ENCODE assay signal across 28 mouse cellular contexts in the genomic region with DNA sequence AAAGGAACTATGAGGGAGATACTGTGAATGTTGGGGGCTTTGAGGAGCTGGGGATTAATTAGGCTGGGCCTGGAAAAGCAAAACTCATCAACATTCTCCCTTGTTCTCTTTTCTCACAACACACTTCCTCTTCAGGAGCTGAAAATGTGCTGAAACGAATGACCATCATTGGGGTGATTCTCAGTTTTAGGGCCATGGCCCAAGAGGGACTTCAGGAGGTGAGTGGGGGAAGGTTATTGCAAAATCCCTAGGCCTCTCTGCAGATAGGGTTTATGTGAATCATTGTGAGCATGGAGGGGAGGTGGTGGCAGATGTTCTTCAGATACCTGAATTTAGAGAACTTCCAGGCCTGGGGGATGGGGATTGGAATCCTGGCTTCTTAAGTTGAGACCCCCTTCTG. TPM values are rescaled to one million over a fixed set of nuclear protein-coding genes. Genes with fewer than 3 reads are reported as not detected.
"Had no signal": no experiment of that assay in that cellular context is flagged by ENCODE, and none has a peak within 500 bp of the region (broad histone marks: within the 10 kb centered on the region; RNA-seq: fewer than 3 reads in every experiment).

No protein-coding gene starts in this region.

- H3K27ac ChIP-seq: liver, embryonic 15.5 days; lung, embryonic 15.5 days; midbrain, embryonic 10.5 days; midbrain, embryonic 12.5 days; neural tube, embryonic 13.5 days; neural tube, embryonic 15.5 days had no signal

- H3K4me2 ChIP-seq: liver, embryonic 15.5 days; lung, embryonic 15.5 days; midbrain, embryonic 12.5 days; neural tube, embryonic 13.5 days; neural tube, embryonic 15.5 days had no signal

- H3K36me3 ChIP-seq: liver, embryonic 15.5 days; lung, embryonic 15.5 days; midbrain, embryonic 10.5 days; midbrain, embryonic 12.5 days; neural tube, embryonic 13.5 days; neural tube, embryonic 15.5 days had no signal

- DNase-seq: liver, postnatal 0 days; lung, adult 2 months; lung, postnatal 14 days; lung, postnatal 36 days; midbrain, embryonic 14.5 days; retina, postnatal 1 day; right cerebral cortex, adult 18-20 months; right cerebral cortex, postnatal 14 days; right cerebral cortex, postnatal 4 days; spleen, adult 18-20 months; thymus, adult 18-20 months; thymus, postnatal 14 days; thymus, postnatal 36 days had no signal

- H3K9me3 ChIP-seq: liver, embryonic 15.5 days; lung, embryonic 15.5 days; midbrain, embryonic 10.5 days; midbrain, embryonic 12.5 days; neural tube, embryonic 13.5 days; neural tube, embryonic 15.5 days had no signal

- H3K4me3 ChIP-seq: liver, embryonic 15.5 days; lung, embryonic 15.5 days; midbrain, embryonic 10.5 days; midbrain, embryonic 12.5 days; myocyte; neural tube, embryonic 13.5 days; neural tube, embryonic 15.5 days had no signal

- ATAC-seq: liver, postnatal 0 days; lung, postnatal 0 days; midbrain, embryonic 16.5 days had no signal

- H3K27me3 ChIP-seq: liver, embryonic 15.5 days; lung, embryonic 15.5 days; neural tube, embryonic 13.5 days; neural tube, embryonic 15.5 days had no signal

- H3K4me1 ChIP-seq: liver, embryonic 15.5 days; lung, embryonic 15.5 days had no signal

- H3K9ac ChIP-seq: liver, embryonic 15.5 days; liver, postnatal 0 days; lung, embryonic 15.5 days; midbrain, embryonic 12.5 days; neural tube, embryonic 13.5 days; neural tube, embryonic 15.5 days had no signal

RNA-seq across cellular contexts. Expression of a gene that starts 38.4 kb away (rescaled TPM):
- total RNA-seq: megakaryocyte-erythroid progenitor cell, adult 5-6 weeks had no signal
- polyA plus RNA-seq: liver, embryonic 15.5 days; liver, postnatal 0 days; lung, adult 2 months; lung, embryonic 15.5 days; lung, postnatal 0 days; midbrain, embryonic 12.5 days; midbrain, embryonic 14.5 days; midbrain, embryonic 16.5 days; myocyte; neural tube, embryonic 11.5 days; neural tube, embryonic 13.5 days; neural tube, embryonic 15.5 days; small intestine, adult 2 months; stomach, embryonic 14.5 days; stomach, embryonic 16.5 days had no signal

RNA-seq across cellular contexts. Expression of a gene that starts 51.1 kb away (rescaled TPM):
- total RNA-seq: megakaryocyte-erythroid progenitor cell, adult 5-6 weeks had no signal
- polyA plus RNA-seq: myocyte had no signal

RNA-seq across cellular contexts. Expression of a gene that starts 56.4 kb away (rescaled TPM):
- total RNA-seq: megakaryocyte-erythroid progenitor cell, adult 5-6 weeks had no signal
- polyA plus RNA-seq: liver, embryonic 15.5 days; liver, postnatal 0 days; lung, adult 2 months; lung, postnatal 0 days; midbrain, embryonic 10.5 days; midbrain, embryonic 12.5 days; midbrain, embryonic 16.5 days; neural tube, embryonic 11.5 days; neural tube, embryonic 13.5 days; neural tube, embryonic 15.5 days; small intestine, adult 2 months; stomach, embryonic 14.5 days; stomach, embryonic 16.5 days; thymus, postnatal 0 days had no signal
